In genomic region chr5:54342976-54343375, GRCm38 (mm10) we compare ENCODE assay signal across 18 mouse cellular contexts.
DNase-seq lines count a peak whose midpoint lies in the region; ATAC-seq and TF ChIP-seq lines count a peak whose summit lies in the region.
"Had no signal": no experiment of that assay in that cellular context is flagged by ENCODE, and none has a peak within 500 bp of the region (broad histone marks: within the 10 kb centered on the region; RNA-seq: fewer than 3 reads in every experiment).

No protein-coding gene starts in this region.

- H3K27me3 ChIP-seq in limb, embryonic 14.5 days (ENCODE audit: control insufficient read depth, insufficient read depth, low read length) = no peaks in the 10 kb centered on the region
- H3K27me3 ChIP-seq: hindbrain, embryonic 13.5 days had no signal

- DNase-seq in gastrocnemius, adult 2 months = peak; percentile 31
- no peak for DNase-seq in gastrocnemius, adult 8-10 months (ENCODE audit: low spot score in 2 of 2)
- DNase-seq in kidney, postnatal 14 days = peak; percentile 3
- no peak for DNase-seq in kidney, postnatal 25 days
- DNase-seq in gastrocnemius, postnatal 25 days = peak; percentile 27
- peak; percentile 73 for DNase-seq in limb, embryonic 14.5 days (ENCODE audit: low spot score)
- DNase-seq in layer of hippocampus, adult 18-20 months (ENCODE audit: low spot score in 2 of 2) = no peak
- no peak for DNase-seq in adrenal gland, postnatal 36 days
- DNase-seq: B cell, adult 2 months; cerebellum, adult 18-20 months; forebrain, postnatal 0 days; kidney, adult 11 months; lung, embryonic 14.5 days; midbrain, embryonic 14.5 days; thymus, adult 2 months had no signal

- peaks cover 8% of the 10 kb centered on the region; the same call in 1 of the 2 replicates for H3K4me1 ChIP-seq in limb, embryonic 14.5 days (ENCODE audit: control insufficient read depth, insufficient read depth, low read length)
- H3K4me1 ChIP-seq: hindbrain, embryonic 13.5 days had no signal

- no peak overlapping the region; the same call in 1 of the 2 replicates for H3K27ac ChIP-seq in gastrocnemius, adult 2 months
- H3K27ac ChIP-seq in limb, embryonic 14.5 days (replicated peaks; ENCODE audit: low read depth, low read length) = no peak overlapping the region
- H3K27ac ChIP-seq: heart, adult 2 months; hindbrain, embryonic 13.5 days had no signal

- no peaks in the 10 kb centered on the region for H3K9me3 ChIP-seq in limb, embryonic 14.5 days (ENCODE audit: control insufficient read depth, low read length)
- H3K9me3 ChIP-seq: hindbrain, embryonic 13.5 days had no signal

- intact Hi-C loops in gastrocnemius, adult 2 months (cut with DNase I) = no loop called here

- no peak for TF ChIP-seq CTCF in gastrocnemius, adult 2 months (IDR thresholded peaks at IDR 0.05)

- H3K9ac ChIP-seq in limb, embryonic 14.5 days (ENCODE audit: low read depth, low read length, severe bottlenecking) = no peak overlapping the region
- H3K9ac ChIP-seq: forebrain, postnatal 0 days; hindbrain, embryonic 13.5 days; lung, embryonic 14.5 days had no signal

- ATAC-seq in limb, embryonic 14.5 days (ENCODE audit: low FRiP score, low read depth) = peak; percentile 57; the same call in 1 of the 2 replicates
- ATAC-seq: forebrain, postnatal 0 days had no signal

- 13% methylated on average over 6 of the region's 6 CpGs for WGBS in limb, embryonic 14.5 days

- H3K4me3 ChIP-seq in gastrocnemius, adult 2 months = no peak overlapping the region
- no peak overlapping the region for H3K4me3 ChIP-seq in limb, embryonic 14.5 days (replicated peaks; ENCODE audit: low read length)
- H3K4me3 ChIP-seq: heart, adult 2 months; hindbrain, embryonic 13.5 days had no signal

- H3K36me3 ChIP-seq in limb, embryonic 14.5 days (ENCODE audit: control insufficient read depth, insufficient read depth, low read length) = no peaks in the 10 kb centered on the region
- H3K36me3 ChIP-seq: hindbrain, embryonic 13.5 days had no signal

- TF ChIP-seq POLR2A in limb, embryonic 14.5 days (IDR thresholded peaks at IDR 0.05; ENCODE audit: borderline replicate concordance, extremely low read depth, insufficient read depth, insufficient read length) = no peak

- H3K4me2 ChIP-seq in limb, embryonic 14.5 days (replicated peaks; ENCODE audit: low read depth, low read length, severe bottlenecking) = no peak overlapping the region
- H3K4me2 ChIP-seq: hindbrain, embryonic 13.5 days; liver, embryonic 11.5 days; lung, embryonic 14.5 days had no signal

Comparison
In these comparisons a context has a peak if more than half of its experiments do, and no peak if none do; other contexts are left out.
1. DNase-seq: peak in gastrocnemius, adult 2 months (single experiment), kidney, postnatal 14 days (single experiment), gastrocnemius, postnatal 25 days (single experiment) and limb, embryonic 14.5 days (single experiment); none in gastrocnemius, adult 8-10 months (0 of 2), kidney, postnatal 25 days (0 of 2), layer of hippocampus, adult 18-20 months (0 of 2) and adrenal gland, postnatal 36 days (0 of 2).